ENCODE assay signal across 9 mouse cellular contexts in the genomic region with DNA sequence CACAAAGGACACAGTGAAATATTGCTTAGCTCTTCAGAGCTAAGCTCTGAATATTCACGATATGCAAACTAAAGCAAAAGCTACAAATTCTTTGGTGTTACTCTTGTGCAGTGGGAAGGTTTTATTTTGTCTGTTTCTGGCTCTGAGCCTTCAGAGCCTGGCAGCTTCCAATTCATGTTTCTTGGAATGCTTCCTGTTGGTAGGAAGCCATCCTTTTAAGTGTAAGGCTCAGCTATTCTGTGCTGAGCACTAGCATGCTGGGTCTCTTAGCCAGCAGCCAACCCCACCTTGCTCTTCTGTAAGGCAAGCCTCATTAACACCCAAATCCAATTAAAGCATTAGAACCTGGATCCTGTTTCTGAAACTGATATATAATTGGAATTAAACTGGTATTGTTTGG.
DNase-seq lines count a peak whose midpoint lies in the region; ATAC-seq and TF ChIP-seq lines count a peak whose summit lies in the region.
"Had no signal": no experiment of that assay in that cellular context is flagged by ENCODE, and none has a peak within 500 bp of the region (broad histone marks: within the 10 kb centered on the region; RNA-seq: fewer than 3 reads in every experiment).

No protein-coding gene starts in this region.

- H3K4me3 ChIP-seq in lung, postnatal 0 days (ENCODE audit: low read depth, low read length), result no peak overlapping the region
- H3K4me3 ChIP-seq in thymus, adult 2 months (ENCODE audit: control insufficient read depth, insufficient read depth, low read length), result no peak overlapping the region
- H3K4me3 ChIP-seq: heart, embryonic 13.5 days had no signal

- no peak for TF ChIP-seq POLR2A in thymus, adult 2 months (IDR thresholded peaks at IDR 0.05; ENCODE audit: control insufficient read depth, extremely low read depth, insufficient read depth, low read length, poor library complexity)

- no peaks in the 10 kb centered on the region for H3K27me3 ChIP-seq in lung, postnatal 0 days (replicated peaks; ENCODE audit: insufficient read depth, low read length)
- no peaks in the 10 kb centered on the region for H3K27me3 ChIP-seq in thymus, adult 2 months (ENCODE audit: control insufficient read depth, insufficient read depth, low read length)
- H3K27me3 ChIP-seq: heart, embryonic 13.5 days had no signal

- peak; percentile 5 for DNase-seq in lung, postnatal 0 days (ENCODE audit: low spot score)
- DNase-seq in lung, postnatal 25 days (ENCODE audit: low spot score), result no peak
- DNase-seq in frontal cortex, postnatal 10 days (ENCODE audit: low spot score in 2 of 2), result peak; percentile 17 to 25
- peak; percentile 36 to 83 for DNase-seq in layer of hippocampus, postnatal 14 days (ENCODE audit: low spot score in 2 of 2)
- peak; percentile 61 to 81 for DNase-seq in right cerebral cortex, postnatal 10 days (ENCODE audit: low spot score in 2 of 2)
- no peak for DNase-seq in thymus, adult 2 months
- DNase-seq in kidney, postnatal 14 days, result no peak

- no peak for TF ChIP-seq EP300 in lung, postnatal 0 days (IDR thresholded peaks at IDR 0.05)

- no peak for TF ChIP-seq CTCF in lung, postnatal 0 days (IDR thresholded peaks at IDR 0.05)
- no peak for TF ChIP-seq CTCF in thymus, adult 2 months (IDR thresholded peaks at IDR 0.05; ENCODE audit: borderline replicate concordance, control insufficient read depth, extremely low read depth, insufficient read depth, low read length, poor library complexity)

- 44% methylated on average over 1 of the region's 1 CpGs for WGBS in lung, postnatal 0 days
- 91% methylated on average over 1 of the region's 1 CpGs for WGBS in thymus, adult 2 months

- no peak overlapping the region for H3K9ac ChIP-seq in lung, postnatal 0 days (replicated peaks; ENCODE audit: low read depth)
- H3K9ac ChIP-seq: heart, embryonic 13.5 days had no signal

- H3K4me2 ChIP-seq in lung, postnatal 0 days (replicated peaks; ENCODE audit: low read depth, low read length), result no peak overlapping the region
- H3K4me2 ChIP-seq: heart, embryonic 13.5 days had no signal

- no peak for ATAC-seq in lung, postnatal 0 days

- H3K27ac ChIP-seq in lung, postnatal 0 days (ENCODE audit: low read length), result no peak overlapping the region
- no peak overlapping the region for H3K27ac ChIP-seq in thymus, adult 2 months (ENCODE audit: control insufficient read depth, insufficient read depth, low read length)
- H3K27ac ChIP-seq: heart, embryonic 13.5 days; macrophage had no signal

- no peaks in the 10 kb centered on the region for H3K4me1 ChIP-seq in lung, postnatal 0 days (ENCODE audit: insufficient read depth, low read depth, low read length)
- H3K4me1 ChIP-seq in thymus, adult 2 months (replicated peaks; ENCODE audit: control insufficient read depth, insufficient read depth, low read length), result no peaks in the 10 kb centered on the region
- H3K4me1 ChIP-seq: heart, embryonic 13.5 days had no signal

- no peaks in the 10 kb centered on the region for H3K36me3 ChIP-seq in lung, postnatal 0 days (ENCODE audit: insufficient read depth, low read length)
- no peaks in the 10 kb centered on the region for H3K36me3 ChIP-seq in thymus, adult 2 months (ENCODE audit: control insufficient read depth, insufficient read depth, low read length)
- H3K36me3 ChIP-seq: heart, embryonic 13.5 days had no signal

- no peaks in the 10 kb centered on the region for H3K9me3 ChIP-seq in lung, postnatal 0 days (ENCODE audit: low read length)
- H3K9me3 ChIP-seq: heart, embryonic 13.5 days had no signal

Comparison
In these comparisons a context has a peak if more than half of its experiments do, and no peak if none do; other contexts are left out.
1. DNase-seq: peak in lung, postnatal 0 days (single experiment), frontal cortex, postnatal 10 days (2 of 2), layer of hippocampus, postnatal 14 days (2 of 2) and right cerebral cortex, postnatal 10 days (2 of 2); none in lung, postnatal 25 days (single experiment), thymus, adult 2 months (single experiment) and kidney, postnatal 14 days (single experiment).